Mouse (Mus musculus) brain, embryonic 14.5 days (tissue): ENCODE measurements around the gene Clps.

ENCODE experiments used
- CTCF ChIP-seq: fragments of 200-500 bp; IDR thresholded peaks from 2 replicates; pipeline ENCODE4 v1.5.1; 2012; ENCODE audit warnings: inconsistent platforms, mild to moderate bottlenecking, moderate library complexity, borderline replicate concordance; ENCODE audit not compliant: insufficient read depth, insufficient read length; ENCODE audit errors: extremely low read depth
- POLR2A ChIP-seq: fragments of 200-500 bp; IDR thresholded peaks from 2 replicates; pipeline ENCODE4 v1.6.1; 2012; ENCODE audit warnings: mild to moderate bottlenecking, inconsistent platforms, borderline replicate concordance; ENCODE audit not compliant: poor library complexity, insufficient read depth, insufficient read length, severe bottlenecking; ENCODE audit errors: extremely low read depth

DNA sequence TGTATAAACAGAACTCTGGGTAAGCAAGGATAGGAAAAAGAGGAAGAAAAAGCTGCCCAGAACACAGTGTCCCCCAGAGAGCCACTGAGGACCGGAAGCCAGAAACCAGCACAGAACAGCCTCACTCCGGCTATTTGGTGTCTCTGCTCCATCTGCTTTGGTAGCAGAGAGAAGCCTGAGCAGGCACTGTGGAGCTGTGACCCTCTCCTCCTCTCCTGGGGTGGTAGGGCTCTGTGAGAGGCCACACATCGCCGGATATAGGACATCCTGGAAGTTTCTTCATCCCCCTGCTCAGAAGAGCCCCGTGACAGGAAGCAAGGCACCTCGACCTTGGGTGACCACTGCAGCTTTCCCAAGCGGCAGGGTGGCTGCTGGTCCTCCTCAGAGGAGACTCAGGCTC, 46.7 kb downstream of the Clps start:
- no peak for TF ChIP-seq POLR2A
- no peak for TF ChIP-seq CTCF
